1 mouse cellular context compared by ENCODE assay signal in the genomic region with DNA sequence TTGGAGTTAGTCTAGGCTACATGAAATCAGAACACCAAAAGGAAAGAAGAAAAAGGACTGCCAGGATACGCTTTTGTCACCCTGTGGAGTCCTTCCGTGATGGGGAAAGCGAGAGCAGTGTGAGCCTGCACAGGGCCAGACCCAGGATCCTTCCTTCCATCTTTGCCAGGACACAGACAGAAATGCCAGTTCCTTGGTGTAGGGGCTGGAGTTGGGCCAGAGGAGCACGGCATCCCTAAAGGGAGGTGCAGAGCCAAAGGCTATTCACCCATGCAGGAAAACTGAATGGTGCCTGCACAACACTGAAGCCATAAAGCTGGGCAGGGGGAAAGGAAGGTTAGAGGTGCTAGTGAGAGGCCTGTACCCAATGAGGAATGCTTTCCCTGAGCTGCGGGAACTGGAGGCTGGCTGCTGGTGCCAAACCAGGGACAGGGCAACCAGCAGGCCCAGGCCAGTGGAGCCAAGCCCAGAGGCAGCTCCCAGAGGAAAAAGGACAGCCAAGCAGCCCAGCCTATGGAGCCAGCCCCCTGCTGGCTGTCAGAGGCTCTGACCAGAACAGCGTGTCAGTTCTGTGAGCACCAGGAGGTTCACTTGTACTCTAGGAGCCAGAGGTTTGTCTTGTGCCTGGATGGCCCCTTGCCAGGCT.
A peak's percentile ranks its signal among the peaks of the same experiment; 100 is the strongest.
TF ChIP-seq lines count a peak whose summit lies in the region.

No protein-coding gene starts in this region.

TF ChIP-seq in CH12.LX, 34 proteins besides CTCF, POLR2A, EP300 and RAD21 (continued from another document):
- TF ChIP-seq PAX5 (IDR thresholded peaks at IDR 0.05; ENCODE audit: low read length): no peak
- TF ChIP-seq SMC3 (IDR thresholded peaks at IDR 0.05; ENCODE audit: low read depth, low read length): peak; percentile 39
- no peak for TF ChIP-seq GABPA (IDR thresholded peaks at IDR 0.05; ENCODE audit: insufficient replicate concordance, low read depth, low read length)
- TF ChIP-seq ETS1 (conservative IDR thresholded peaks at IDR 0.05; ENCODE audit: low read depth, low read length): no peak
- TF ChIP-seq SIN3A (IDR thresholded peaks at IDR 0.05; ENCODE audit: low read length): no peak
